Mouse (Mus musculus): ENCODE data around the gene Tob2.

DNA sequence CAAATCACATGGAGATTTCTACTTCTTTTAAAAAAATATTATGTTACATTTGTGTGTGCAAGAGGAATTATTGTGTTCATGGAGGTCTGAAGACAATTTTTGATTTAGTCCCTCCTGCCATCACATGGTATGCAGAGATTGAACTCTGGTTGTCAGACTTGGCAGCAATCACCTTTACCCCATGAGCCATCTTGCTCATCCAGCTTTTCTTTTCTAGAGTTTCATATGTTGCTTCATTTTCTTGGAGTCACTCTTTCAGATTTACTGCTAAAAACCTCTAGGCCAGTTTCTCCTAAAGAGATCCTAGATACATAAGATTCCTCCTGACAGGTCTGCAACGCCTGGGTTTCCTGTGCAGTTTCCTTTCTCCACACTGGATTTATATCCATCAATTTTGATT is 49.0 kb downstream of the Tob2 start:
- no peak for TF ChIP-seq POLR2A (IDR thresholded peaks at IDR 0.05; ENCODE audit: insufficient read depth, low read depth, low read length)
- TF ChIP-seq CTCF (IDR thresholded peaks at IDR 0.05; ENCODE audit: insufficient read depth, low read depth, low read length) = no peak
